Mouse (Mus musculus): ENCODE results near the gene Dlx2.

- TF ChIP-seq CTCF (IDR thresholded peaks at IDR 0.05; ENCODE audit: control insufficient read depth, insufficient read depth, low read length) (peak; percentile 89), POLR2A (IDR thresholded peaks at IDR 0.05; ENCODE audit: borderline replicate concordance, control insufficient read depth, low read depth, low read length) (no peak)
Measured at GRCm38 (mm10) chr2:71547829-71548228, 1.3 kb upstream of the Dlx2 start.
